Mouse (Mus musculus): ENCODE results near the gene Adgrg3.

Adgrg3 gene

GRCm38 (mm10) chr8:94992996-94993724, 24.3 kb upstream of the Adgrg3 start:
- DNase-seq (ENCODE audit: low spot score) = no peak

- no peak for DNase-seq (ENCODE audit: low spot score)
These were observed 23.5 kb upstream of the Adgrg3 start for GRCm38 (mm10) chr8:94994006-94994405.

- DNase-seq (ENCODE audit: low spot score) = no peak
These were observed 23.0 kb upstream of the Adgrg3 start for GRCm38 (mm10) chr8:94994510-94994909.

- DNase-seq (ENCODE audit: low spot score) = no peak
These were observed 22.1 kb upstream of the Adgrg3 start for GRCm38 (mm10) chr8:94995336-94995893.

- DNase-seq (ENCODE audit: low spot score) = no peak
These were observed 21.5 kb upstream of the Adgrg3 start for GRCm38 (mm10) chr8:94996037-94996436.

- no peak for DNase-seq (ENCODE audit: low spot score)
These were observed 20.3 kb upstream of the Adgrg3 start for GRCm38 (mm10) chr8:94996899-94997856.

- no peak for DNase-seq (ENCODE audit: low spot score)
These were observed 19.6 kb upstream of the Adgrg3 start for GRCm38 (mm10) chr8:94997857-94998243.

- no peak for DNase-seq (ENCODE audit: low spot score)
These were observed 19.1 kb upstream of the Adgrg3 start for GRCm38 (mm10) chr8:94998431-94998830.

- DNase-seq (ENCODE audit: low spot score) = no peak
These were observed 18.5 kb upstream of the Adgrg3 start for GRCm38 (mm10) chr8:94999004-94999403.

- no peak for DNase-seq (ENCODE audit: low spot score)
These were observed 17.5 kb upstream of the Adgrg3 start for GRCm38 (mm10) chr8:94999956-95000355.

- no peak for DNase-seq (ENCODE audit: low spot score)
These were observed 16.8 kb upstream of the Adgrg3 start for GRCm38 (mm10) chr8:95000684-95001083.

GRCm38 (mm10) chr8:95001165-95001564, 16.3 kb upstream of the Adgrg3 start:
- DNase-seq (ENCODE audit: low spot score) = no peak

- DNase-seq (ENCODE audit: low spot score) = no peak
These were observed 15.8 kb upstream of the Adgrg3 start for GRCm38 (mm10) chr8:95001655-95002054.

GRCm38 (mm10) chr8:95002089-95002655, 15.3 kb upstream of the Adgrg3 start:
- no peak for DNase-seq (ENCODE audit: low spot score)

- no peak for DNase-seq (ENCODE audit: low spot score)
These were observed 5.0 kb upstream of the Adgrg3 start for GRCm38 (mm10) chr8:95012442-95012919.

- no peak for DNase-seq (ENCODE audit: low spot score)
These were observed 1.6 kb upstream of the Adgrg3 start for GRCm38 (mm10) chr8:95015866-95016265.

- DNase-seq (ENCODE audit: low spot score) = no peak
These were observed 808 bp upstream of the Adgrg3 start for GRCm38 (mm10) chr8:95016684-95017083.

GRCm38 (mm10) chr8:95017969-95018635, 610 bp downstream of the Adgrg3 start:
- no peak for DNase-seq (ENCODE audit: low spot score)

- DNase-seq (ENCODE audit: low spot score) = no peak
These were observed 2.8 kb downstream of the Adgrg3 start for GRCm38 (mm10) chr8:95020293-95020777.

- DNase-seq (ENCODE audit: low spot score) = no peak
These were observed 3.3 kb downstream of the Adgrg3 start for GRCm38 (mm10) chr8:95020821-95021220.

GRCm38 (mm10) chr8:95023201-95023600, 5.7 kb downstream of the Adgrg3 start:
- no peak for DNase-seq (ENCODE audit: low spot score)

- no peak for DNase-seq (ENCODE audit: low spot score)
These were observed 6.9 kb downstream of the Adgrg3 start for GRCm38 (mm10) chr8:95024387-95024786.

Measured in urinary bladder, postnatal 10 days (tissue).